Mouse (Mus musculus): Measurements from ENCODE around the gene Tbc1d20. TPM values are rescaled to one million over a fixed set of nuclear protein-coding genes. Genes with fewer than 3 reads are reported as not detected.
"Not testable (repeated sequence)": the region's sequence is repeated elsewhere in the genome, so short reads cannot be mapped to it uniquely, and the experiment has no call there.

The Tbc1d20 gene
- 9.0 and 15.5 TPM in 2 replicates for total RNA-seq (2015; ENCODE audit: low replicate concordance)
- 7.4 and 14.3 TPM in 2 replicates for total RNA-seq (2017; ENCODE audit: low replicate concordance)

GRCm38 (mm10) chr2:152293727-152294475 lies at the start of gene Tbc1d20:
Gene Tbc1d20, plus strand, starts transcription at chr2:152293828.
- ATAC-seq (replicated peaks; ENCODE audit: low FRiP score, poor library complexity, severe bottlenecking): peak; percentile 95

DNA sequence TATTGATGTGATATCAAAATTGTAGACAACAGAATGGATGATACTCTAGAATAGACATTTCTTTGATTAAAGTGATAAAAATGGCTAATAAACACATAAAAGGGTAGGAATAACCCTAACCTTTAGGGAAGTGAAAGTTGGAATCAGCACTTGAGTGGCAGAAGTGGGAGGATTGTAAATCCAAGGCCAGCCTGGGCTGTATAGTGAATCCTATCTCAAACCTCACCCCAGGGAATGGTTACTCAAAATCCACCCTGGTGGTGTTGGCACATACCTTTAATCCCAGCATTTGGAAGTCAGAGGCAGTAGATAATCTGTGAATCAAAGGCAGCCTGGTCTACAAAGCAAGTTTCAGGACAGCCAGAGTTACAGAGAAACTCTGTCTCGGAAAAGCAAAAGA lies 46.4 kb upstream of the Tbc1d20 start:
- no peak for ATAC-seq (replicated peaks; ENCODE audit: low FRiP score, poor library complexity, severe bottlenecking)

- ATAC-seq (replicated peaks; ENCODE audit: low FRiP score, poor library complexity, severe bottlenecking): no peak
Measured at GRCm38 (mm10) chr2:152250511-152250910, 43.1 kb upstream of the Tbc1d20 start.

DNA sequence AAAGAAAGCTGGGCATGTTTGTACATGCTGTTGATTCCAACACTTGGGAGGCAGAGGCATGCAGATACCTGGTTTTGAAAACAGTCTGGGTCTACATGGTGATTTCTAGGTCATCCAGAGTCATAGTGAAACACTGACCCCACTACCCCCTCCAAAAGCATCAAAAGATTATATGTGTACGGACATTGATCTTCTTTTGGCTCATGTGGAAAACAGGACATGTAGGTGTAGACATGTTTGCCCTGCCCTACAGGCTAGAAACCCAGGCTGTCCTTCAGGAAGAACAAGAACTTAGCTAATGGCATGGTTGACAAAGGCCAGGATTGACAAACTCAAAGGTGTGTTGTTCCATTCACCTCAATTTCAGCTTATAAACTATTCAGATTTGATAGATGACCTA lies 33.9 kb upstream of the Tbc1d20 start:
- no peak for ATAC-seq (replicated peaks; ENCODE audit: low FRiP score, poor library complexity, severe bottlenecking)

DNA sequence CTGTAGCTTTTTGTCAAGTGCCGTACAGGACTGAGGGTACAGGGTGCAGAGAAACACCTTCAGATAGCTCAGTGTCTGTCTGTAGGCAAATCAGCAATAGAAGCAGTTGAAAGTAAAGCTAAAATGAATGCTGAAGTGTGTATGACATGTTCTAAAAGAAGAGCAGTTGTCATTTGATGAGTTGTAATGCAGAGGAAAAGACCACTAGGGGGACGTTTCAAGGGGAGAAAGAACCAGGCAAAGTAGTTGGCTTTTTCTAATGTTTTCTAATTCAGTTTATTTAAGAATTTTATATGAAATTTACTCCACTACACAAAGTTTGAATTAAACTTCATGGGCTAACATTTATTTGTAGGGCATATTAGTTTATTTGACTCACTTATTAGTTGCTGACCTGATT lies 20.0 kb upstream of the Tbc1d20 start:
- ATAC-seq (replicated peaks; ENCODE audit: low FRiP score, poor library complexity, severe bottlenecking): no peak

DNA sequence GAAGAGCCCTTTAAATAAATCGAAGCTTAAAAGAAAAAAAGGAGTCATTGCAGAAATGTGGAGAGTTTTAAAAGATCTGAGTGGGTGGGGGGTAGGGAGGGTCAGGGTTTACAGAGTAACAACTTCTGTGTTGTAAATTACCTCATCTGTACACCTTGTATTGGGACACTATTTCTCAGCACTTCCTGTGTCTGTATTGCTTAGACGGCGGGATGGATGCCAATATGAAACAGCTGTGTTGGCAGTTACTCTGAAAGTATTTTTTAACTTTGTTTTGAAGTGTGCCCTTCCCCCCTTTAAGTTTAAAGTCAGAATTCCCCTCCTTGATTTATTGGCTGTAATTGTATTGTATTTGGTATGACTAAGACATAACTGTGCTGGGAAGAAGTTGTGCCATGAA lies 12.2 kb upstream of the Tbc1d20 start:
- no peak for ATAC-seq (replicated peaks; ENCODE audit: low FRiP score, poor library complexity, severe bottlenecking)

DNA sequence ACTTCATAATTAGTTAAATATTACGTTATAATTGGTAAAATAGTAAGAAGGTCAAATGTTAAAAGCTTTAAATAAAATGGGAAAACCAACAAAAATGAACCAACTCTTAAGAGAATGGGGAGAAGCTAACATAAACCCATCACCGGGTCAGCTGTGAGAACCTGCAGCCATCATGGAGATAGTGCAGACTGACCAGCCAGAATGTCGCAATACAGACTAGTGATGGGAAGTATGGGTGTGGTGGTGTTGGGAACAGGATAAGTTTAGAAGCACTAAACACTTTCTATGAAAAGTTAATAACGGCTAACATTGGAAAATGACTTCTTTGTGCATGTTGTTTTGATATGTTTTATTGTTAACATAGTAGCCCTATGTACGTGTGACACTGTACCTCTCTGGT lies 6.1 kb upstream of the Tbc1d20 start:
- ATAC-seq (replicated peaks; ENCODE audit: low FRiP score, poor library complexity, severe bottlenecking): no peak

- ATAC-seq (replicated peaks; ENCODE audit: low FRiP score, poor library complexity, severe bottlenecking): no peak
Measured at GRCm38 (mm10) chr2:152288046-152288445, 5.6 kb upstream of the Tbc1d20 start.

DNA sequence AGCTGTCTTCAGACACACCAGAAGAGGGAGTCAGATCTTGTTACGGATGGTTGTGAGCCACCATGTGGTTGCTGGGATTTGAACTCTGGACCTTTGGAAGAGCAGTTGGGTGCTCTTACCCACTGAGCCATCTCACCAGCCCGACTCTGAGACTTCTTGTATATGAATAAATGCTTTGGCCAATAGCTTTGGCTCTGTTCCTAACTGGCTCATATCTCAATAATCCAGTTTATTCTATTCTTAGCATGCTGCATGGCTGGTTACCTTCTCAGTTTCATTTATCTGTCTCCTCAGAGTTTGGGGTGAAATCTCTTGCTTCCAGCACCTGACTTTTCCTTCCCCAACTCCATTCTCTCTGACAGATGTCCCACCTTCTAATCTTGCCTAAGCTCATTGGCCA lies 4.0 kb upstream of the Tbc1d20 start:
- not testable (repeated sequence) for ATAC-seq (replicated peaks; ENCODE audit: low FRiP score, poor library complexity, severe bottlenecking)

DNA sequence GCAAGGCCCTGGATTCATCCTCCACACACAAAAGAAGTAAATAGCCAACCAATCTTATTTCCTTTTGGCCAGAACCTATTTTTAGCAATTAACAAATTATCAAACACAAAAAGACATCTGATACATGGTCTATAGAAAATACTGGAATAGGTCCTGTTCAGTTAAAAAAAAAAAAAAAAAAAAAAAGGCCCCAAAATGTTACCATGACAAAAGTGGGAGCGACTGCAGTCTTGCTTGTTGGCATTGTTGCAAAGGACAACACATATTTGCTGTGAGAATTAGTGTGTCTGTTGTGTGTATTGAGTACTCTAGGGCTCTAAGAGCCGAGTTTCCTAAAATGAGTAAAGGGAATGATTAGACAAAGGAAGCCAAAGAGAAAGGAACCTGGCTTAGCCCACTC lies 1.2 kb upstream of the Tbc1d20 start:
- ATAC-seq (replicated peaks; ENCODE audit: low FRiP score, poor library complexity, severe bottlenecking): no peak

- ATAC-seq (replicated peaks; ENCODE audit: low FRiP score, poor library complexity, severe bottlenecking): peak; percentile 61
Measured at GRCm38 (mm10) chr2:152293179-152293726, 375 bp upstream of the Tbc1d20 start.

- ATAC-seq (replicated peaks; ENCODE audit: low FRiP score, poor library complexity, severe bottlenecking): no peak
Measured at GRCm38 (mm10) chr2:152294541-152294940, 913 bp downstream of the Tbc1d20 start.

- ATAC-seq (replicated peaks; ENCODE audit: low FRiP score, poor library complexity, severe bottlenecking): no peak
Measured at GRCm38 (mm10) chr2:152302862-152303261, 9.2 kb downstream of the Tbc1d20 start.

DNA sequence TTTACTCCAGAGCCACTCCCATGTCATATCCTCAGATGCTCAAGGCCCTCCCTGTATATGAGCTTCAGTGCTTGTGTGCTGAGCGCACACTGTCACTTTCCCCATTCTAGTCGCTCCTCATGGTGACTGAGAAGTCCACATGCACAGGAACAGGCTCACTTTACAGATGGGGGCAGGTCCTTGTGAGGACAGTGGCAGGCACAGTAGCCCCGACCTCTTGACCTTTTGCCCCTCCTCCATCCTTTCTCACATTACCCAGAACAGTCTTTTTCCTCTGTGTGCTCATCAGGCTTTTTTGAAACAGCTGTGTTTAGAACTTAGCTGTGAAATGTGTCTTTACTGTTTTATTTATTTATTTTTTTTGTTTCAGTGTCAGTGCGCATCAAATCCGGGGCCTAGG lies 10.2 kb downstream of the Tbc1d20 start:
- ATAC-seq (replicated peaks; ENCODE audit: low FRiP score, poor library complexity, severe bottlenecking): no peak

GRCm38 (mm10) chr2:152305480-152305879 lies 11.9 kb downstream of the Tbc1d20 start:
- ATAC-seq (replicated peaks; ENCODE audit: low FRiP score, poor library complexity, severe bottlenecking): no peak

DNA sequence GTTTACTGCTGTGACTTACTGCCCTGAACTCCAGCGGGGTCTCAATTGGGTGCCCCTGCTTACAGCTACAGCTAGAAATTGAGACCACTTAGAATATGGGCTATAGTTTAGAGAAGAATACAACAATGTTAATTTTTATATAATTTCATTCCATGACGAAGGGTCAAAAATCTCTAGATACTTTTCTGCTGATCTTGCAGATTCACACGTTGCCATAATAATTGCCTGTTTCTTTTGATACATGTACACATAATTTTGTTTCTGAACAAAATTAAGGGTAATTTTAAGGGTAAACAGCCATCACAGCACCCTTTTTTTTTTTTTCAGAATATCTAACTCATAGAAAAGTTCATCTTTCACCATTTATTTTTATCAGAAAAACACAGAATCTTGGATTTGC lies 13.6 kb downstream of the Tbc1d20 start:
- ATAC-seq (replicated peaks; ENCODE audit: low FRiP score, poor library complexity, severe bottlenecking): no peak

DNA sequence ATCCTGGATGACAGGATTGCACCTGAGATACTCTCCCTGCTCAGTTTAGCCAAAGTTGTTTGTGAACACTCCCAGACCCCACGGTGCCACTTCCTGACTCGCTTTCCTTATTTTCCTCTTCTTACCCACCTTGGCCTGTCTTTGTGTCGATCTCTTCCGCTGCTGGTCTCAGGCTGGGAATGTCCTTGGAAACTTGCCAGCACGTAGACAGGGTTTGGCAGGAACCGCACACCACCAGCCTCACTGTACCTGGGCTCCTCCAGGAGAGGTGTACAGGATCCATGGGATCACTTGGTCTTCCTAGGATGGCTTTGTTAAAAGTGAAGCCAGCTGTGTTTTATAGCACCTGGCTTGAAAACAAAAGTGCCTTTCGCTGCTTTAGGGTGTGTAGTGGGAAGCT lies 19.4 kb downstream of the Tbc1d20 start:
- ATAC-seq (replicated peaks; ENCODE audit: low FRiP score, poor library complexity, severe bottlenecking): no peak

GRCm38 (mm10) chr2:152313926-152314325 lies 20.3 kb downstream of the Tbc1d20 start:
- ATAC-seq (replicated peaks; ENCODE audit: low FRiP score, poor library complexity, severe bottlenecking): no peak

- ATAC-seq (replicated peaks; ENCODE audit: low FRiP score, poor library complexity, severe bottlenecking): no peak
Measured at GRCm38 (mm10) chr2:152317054-152317453, 23.4 kb downstream of the Tbc1d20 start.

DNA sequence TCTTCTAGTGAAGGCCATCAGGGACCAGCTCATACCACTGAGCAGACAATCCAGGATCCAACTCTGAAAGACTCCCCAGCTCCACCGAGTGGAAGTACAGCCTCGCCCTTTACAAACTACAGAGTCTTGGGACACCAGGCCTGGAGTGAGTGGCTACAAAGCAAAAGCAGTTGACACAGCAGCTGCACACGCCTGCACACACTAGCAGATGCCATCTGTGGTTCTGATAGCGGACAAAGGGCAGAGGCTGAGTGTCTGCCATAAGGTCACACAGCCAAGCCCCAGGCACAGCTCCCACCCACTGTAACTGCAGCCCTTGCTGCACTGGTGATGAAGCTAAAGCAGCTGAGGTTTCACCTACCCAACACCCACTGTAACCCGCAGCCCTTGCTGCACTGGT lies 27.9 kb downstream of the Tbc1d20 start:
- no peak for ATAC-seq (replicated peaks; ENCODE audit: low FRiP score, poor library complexity, severe bottlenecking)

DNA sequence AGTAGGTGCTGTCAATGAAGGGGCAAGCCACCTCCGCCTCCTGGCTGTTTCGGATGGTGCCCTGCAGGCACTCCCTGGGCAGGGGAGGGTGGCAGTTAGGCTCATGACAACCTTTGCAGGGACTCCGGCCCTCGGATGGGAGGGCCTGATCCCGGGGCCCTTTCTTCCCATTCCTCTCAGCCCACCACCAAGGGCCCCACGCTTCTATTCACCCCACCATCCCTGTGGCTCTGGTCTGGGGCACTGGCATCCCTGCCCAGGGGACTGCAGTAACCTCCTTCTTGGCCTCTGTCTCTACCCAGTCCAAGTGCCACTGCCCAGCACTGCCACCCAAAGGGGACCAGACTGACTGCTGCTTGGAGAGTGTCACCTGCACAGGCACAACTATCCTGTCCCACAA lies 28.6 kb downstream of the Tbc1d20 start:
- no peak for ATAC-seq (replicated peaks; ENCODE audit: low FRiP score, poor library complexity, severe bottlenecking)

DNA sequence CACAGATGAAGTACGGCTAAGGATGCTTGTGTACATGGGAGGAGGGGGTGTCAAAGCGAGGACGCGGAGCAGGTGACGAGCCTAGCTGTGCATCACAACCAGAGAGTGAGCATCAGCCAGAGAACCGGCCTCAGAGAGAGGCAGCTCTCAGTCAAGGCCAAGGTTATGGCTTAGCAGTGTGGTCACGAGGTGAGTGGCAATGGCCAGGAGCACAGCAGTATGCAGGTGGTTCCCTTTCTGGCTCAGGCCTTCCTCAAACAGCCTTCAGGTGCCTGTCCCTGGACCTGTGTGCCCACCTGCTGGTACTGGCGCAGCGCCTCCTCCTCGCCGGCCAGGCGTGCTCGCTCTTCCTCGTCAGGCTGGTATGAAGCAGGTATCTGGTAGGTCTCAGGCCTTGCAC lies 30.3 kb downstream of the Tbc1d20 start:
- ATAC-seq (replicated peaks; ENCODE audit: low FRiP score, poor library complexity, severe bottlenecking): no peak

Data from erythroid progenitor cell, adult 5-6 weeks (primary cell).